Mouse (Mus musculus): Measurements from ENCODE around the gene Ick.

Ick gene

GRCm38 (mm10) chr9:78195034-78195433, 86.0 kb downstream of the Ick start:
- no peak for DNase-seq

- no peak for DNase-seq
Measured at GRCm38 (mm10) chr9:78197801-78198200, 88.8 kb downstream of the Ick start.

- no peak for DNase-seq
Measured at GRCm38 (mm10) chr9:78204194-78204593, 95.2 kb downstream of the Ick start.

GRCm38 (mm10) chr9:78208956-78209355, 100.0 kb downstream of the Ick start:
- no peak for DNase-seq

- no peak for DNase-seq
Measured at GRCm38 (mm10) chr9:78210079-78210478, 101.1 kb downstream of the Ick start.

- no peak for DNase-seq
Measured at GRCm38 (mm10) chr9:78210821-78211220, 101.8 kb downstream of the Ick start.

GRCm38 (mm10) chr9:78211521-78211920, 102.5 kb downstream of the Ick start:
- DNase-seq = no peak

GRCm38 (mm10) chr9:78212341-78213049, 103.5 kb downstream of the Ick start:
- no peak for DNase-seq

GRCm38 (mm10) chr9:78217074-78217473, 108.1 kb downstream of the Ick start:
- no peak for DNase-seq
